Mouse (Mus musculus) bone marrow macrophage, adult 2 months (primary cell): ENCODE data around the gene Pcid2.

Source experiments
- CTCF ChIP-seq: IDR thresholded peaks from 2 replicates; pipeline ENCODE4 v1.5.1; 2012; ENCODE audit warnings: low read depth, mild to moderate bottlenecking, low read length, moderate library complexity
- POLR2A ChIP-seq: IDR thresholded peaks from 2 replicates; pipeline ENCODE4 v1.6.1; 2012; ENCODE audit warnings: mild to moderate bottlenecking, low read depth, low read length, borderline replicate concordance

DNA sequence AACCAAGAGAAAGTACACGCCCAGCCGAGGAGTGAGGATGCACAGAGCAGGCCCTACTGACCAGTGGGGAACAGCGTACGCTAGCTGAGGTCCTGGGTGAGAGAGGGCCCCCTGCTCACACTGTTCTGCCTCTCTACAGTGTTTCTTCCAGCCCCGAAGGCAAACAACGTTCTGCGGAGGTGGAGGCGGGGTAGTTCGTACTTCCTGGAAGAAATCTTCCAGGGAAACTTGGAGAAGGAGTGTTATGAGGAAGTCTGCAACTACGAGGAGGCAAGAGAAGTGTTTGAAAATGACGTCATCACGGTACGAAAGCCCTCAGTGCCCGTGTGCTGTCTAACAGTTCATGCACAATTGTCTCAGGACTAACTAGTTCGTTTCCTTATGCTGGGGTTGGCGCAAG lies 42.1 kb downstream of the Pcid2 start:
- TF ChIP-seq CTCF (no peak), POLR2A (no peak)
